Mouse (Mus musculus) G1E (cell line): Measurements from ENCODE around the gene Zfp319. TPM values are rescaled to one million over a fixed set of nuclear protein-coding genes. Genes with fewer than 3 reads are reported as not detected.

Source experiments
- ATAC-seq: 2 replicates; pipeline ENCODE4 v1.8.0; 2016; ENCODE audit warnings: mild to moderate bottlenecking; ENCODE audit not compliant: insufficient number of reproducible peaks, poor library complexity, low FRiP score, severe bottlenecking; ENCODE audit errors: extremely low read depth
- DNase-seq: peaks from one replicate; pipeline ENCODE4 v3.0.0; 2012; ENCODE audit warnings: low spot score
- H3K27me3 ChIP-seq: 2 replicates; pipeline ENCODE4 v1.6.1; 2012; ENCODE audit warnings: mild to moderate bottlenecking, low read length, inconsistent platforms; ENCODE audit not compliant: insufficient read depth
- H3K36me3 ChIP-seq: replicated peaks from 2 replicates; pipeline ENCODE3; 2012; ENCODE audit warnings: mild to moderate bottlenecking, inconsistent platforms
- H3K4me1 ChIP-seq: 2 replicates; pipeline ENCODE4 v1.6.1; 2012; ENCODE audit warnings: low read depth, low read length, inconsistent platforms, mixed read lengths; ENCODE audit not compliant: insufficient read depth
- H3K4me3 ChIP-seq: 2 replicates; pipeline ENCODE4 v1.5.1; 2012; ENCODE audit warnings: low read depth, mild to moderate bottlenecking, inconsistent platforms, low read length, moderate library complexity, mixed read lengths
- H3K9me3 ChIP-seq: replicated peaks from 2 replicates; pipeline ENCODE4 v1.6.1; 2012; ENCODE audit warnings: inconsistent platforms
- CTCF ChIP-seq: IDR thresholded peaks from 2 replicates; pipeline ENCODE4 v1.5.1; 2012; ENCODE audit warnings: low read depth, low read length, inconsistent platforms, mixed read lengths
- GATA1 ChIP-seq: IDR thresholded peaks from 2 replicates; pipeline ENCODE4 v1.6.1; 2012; ENCODE audit warnings: borderline replicate concordance, low read length, inconsistent platforms, mixed read lengths
- GATA2 ChIP-seq: IDR thresholded peaks from 2 replicates; pipeline ENCODE4 v1.6.1; 2012; ENCODE audit warnings: low read depth, low read length, inconsistent platforms, borderline replicate concordance
- POLR2AphosphoS5 ChIP-seq: IDR thresholded peaks from 2 replicates; pipeline ENCODE4 v1.6.1; 2012; ENCODE audit warnings: low read depth, low read length, inconsistent platforms; ENCODE audit not compliant: insufficient replicate concordance
- TAL1 ChIP-seq: conservative IDR thresholded peaks from 2 replicates; pipeline ENCODE4 v1.6.1; 2012; ENCODE audit warnings: low read depth, low read length, inconsistent platforms, mixed read lengths
- polyA plus RNA-seq: library from polyadenylated mRNA; stranded (reverse); fragments of >175 nt; gene quantifications from 2 replicates; pipeline ENCODE4 v1.2.3, GENCODE M21; 2012
- total RNA-seq, 2 experiments: library from RNA; stranded (forward) in 1 of 2; stranded (reverse) in 1 of 2; fragments of 200-1000 nt in 1 of 2; fragments of >200 nt in 1 of 2; fragmentation: Nextera tagmentation in 1 of 2; gene quantifications; 2 replicates each; pipeline ENCODE4 v1.2.3; 2014 to 2017

Zfp319 gene
- total and polyA plus RNA-seq, 3 experiments, result 2.1 to 8.2 (median 7.5) TPM

DNA sequence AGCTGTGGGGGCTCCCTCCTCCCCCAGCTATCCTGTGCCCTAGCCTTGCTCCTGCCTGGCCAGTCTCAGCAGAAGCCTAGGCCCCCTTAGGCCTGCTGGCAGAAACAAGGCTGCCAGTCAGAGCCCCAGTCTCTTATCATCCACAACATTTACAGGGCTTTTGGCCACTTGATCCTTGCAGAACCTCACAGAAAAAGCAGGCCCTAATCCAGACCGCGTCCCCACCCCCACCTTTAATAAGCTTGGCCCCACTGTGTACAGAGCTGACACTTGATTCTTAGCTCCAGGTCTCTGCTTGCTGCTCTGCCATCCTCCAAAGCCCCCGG, 29.2 kb upstream of the Zfp319 start:
- Histone ChIP-seq H3K36me3 (no peaks in the 10 kb centered on the region), H3K4me1 (peaks cover 24% of the 10 kb centered on the region), H3K27me3 (peaks cover 20% of the 10 kb centered on the region), H3K9me3 (no peaks in the 10 kb centered on the region), H3K4me3 (no peak overlapping the region)
- TF ChIP-seq CTCF (no peak), GATA1 (no peak), TAL1 (no peak), GATA2 (no peak), POLR2AphosphoS5 (no peak)
- no peak for DNase-seq
- ATAC-seq, result no peak

DNA sequence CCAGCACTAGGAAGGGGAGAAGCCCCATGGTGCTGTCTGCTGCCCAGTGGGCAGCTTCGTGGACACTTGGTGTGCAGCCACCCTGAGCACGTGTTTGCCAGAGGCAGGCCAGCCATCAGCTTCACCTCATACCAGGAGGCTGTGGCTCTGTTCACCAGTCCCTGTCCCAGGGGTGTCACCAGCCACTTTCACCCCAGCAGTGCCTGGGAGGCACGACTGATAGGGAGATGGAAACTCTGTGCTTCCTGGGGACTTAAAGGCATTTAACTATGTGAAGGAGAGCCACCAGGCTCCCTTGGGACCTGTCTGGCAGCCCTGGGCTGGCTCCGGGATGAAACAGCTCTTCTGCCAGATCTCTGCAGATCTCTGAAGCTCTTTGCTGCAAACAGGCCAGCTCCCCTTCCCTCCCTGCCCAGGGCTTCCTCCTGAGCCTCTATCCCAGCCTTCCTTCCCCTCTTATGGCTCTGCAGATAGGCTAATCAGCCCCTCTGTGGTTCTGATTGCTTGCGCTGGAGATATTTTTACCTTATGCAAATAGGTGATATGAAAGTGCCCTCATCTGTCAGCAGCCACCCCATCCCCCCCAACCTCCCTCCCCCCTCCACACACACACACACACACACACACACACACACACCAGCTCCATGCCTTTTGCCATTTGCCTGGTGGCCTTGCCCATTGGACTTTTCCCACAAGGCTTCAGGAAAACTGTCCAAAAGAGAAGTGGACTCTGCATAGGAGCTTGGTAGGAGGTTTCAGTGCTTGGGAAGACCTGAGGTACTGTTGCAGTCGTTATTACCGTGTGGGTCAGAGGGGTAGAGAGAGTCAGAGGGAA, 28.6 kb upstream of the Zfp319 start:
- no peak for DNase-seq
- H3K9me3 ChIP-seq, result no peaks in the 10 kb centered on the region
- H3K4me1 ChIP-seq, result peaks cover 24% of the 10 kb centered on the region
- no peak for ATAC-seq
- no peaks in the 10 kb centered on the region for H3K36me3 ChIP-seq
- H3K4me3 ChIP-seq, result no peak overlapping the region; the same call in 1 of the 2 replicates
- no peak for TF ChIP-seq CTCF
- TF ChIP-seq GATA2, result no peak
- no peak for TF ChIP-seq POLR2AphosphoS5
- no peak for TF ChIP-seq GATA1
- TF ChIP-seq TAL1, result no peak
- H3K27me3 ChIP-seq, result peaks cover 23% of the 10 kb centered on the region

DNA sequence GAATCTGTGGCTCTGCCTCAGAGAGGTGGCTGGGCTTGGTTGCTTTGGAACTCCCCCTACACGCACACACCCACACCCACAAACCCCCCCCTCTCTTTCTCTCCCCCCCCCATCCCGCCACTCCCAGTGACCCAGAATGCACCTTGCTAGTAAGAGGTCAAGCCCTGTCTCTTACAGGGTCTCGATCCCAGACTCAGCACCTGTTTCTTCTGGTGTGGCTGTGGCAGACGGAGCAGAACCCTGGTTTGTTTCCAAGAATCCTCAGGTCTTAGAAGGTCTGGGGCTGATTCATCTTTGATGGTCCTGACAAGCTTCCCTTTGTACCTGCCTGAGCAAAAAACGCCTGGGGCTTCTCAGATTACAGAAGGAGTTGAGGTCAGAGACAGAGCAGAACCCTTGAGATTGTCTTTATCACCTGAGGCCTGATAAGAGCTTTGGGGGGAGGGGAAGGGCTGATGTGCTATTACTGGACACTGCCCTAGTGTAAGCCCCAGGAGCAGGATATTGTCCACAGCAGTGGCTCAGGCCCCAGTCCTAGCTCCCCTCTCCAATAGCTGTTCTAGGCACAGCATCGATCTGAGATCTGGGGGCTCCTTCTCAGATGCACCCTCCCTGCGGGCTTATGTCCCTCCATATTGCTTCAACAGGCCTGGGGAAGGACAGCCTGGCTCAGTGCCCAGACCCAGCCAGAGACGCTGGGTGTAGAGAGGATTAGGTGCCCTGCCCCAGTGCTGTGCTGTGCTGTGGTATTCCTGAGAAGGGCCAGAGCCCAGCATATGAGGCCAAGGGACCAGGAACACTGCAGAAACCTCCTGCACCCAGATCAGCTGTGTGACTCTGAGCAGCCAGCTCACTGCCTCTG, 27.0 kb upstream of the Zfp319 start:
- Histone ChIP-seq H3K36me3 (no peaks in the 10 kb centered on the region), H3K27me3 (peaks cover 30% of the 10 kb centered on the region), H3K9me3 (no peaks in the 10 kb centered on the region), H3K4me3 (no peak overlapping the region), H3K4me1 (peaks cover 24% of the 10 kb centered on the region)
- DNase-seq, result no peak
- ATAC-seq, result no peak
- no peak for TF ChIP-seq TAL1
- no peak for TF ChIP-seq GATA1
- no peak for TF ChIP-seq CTCF
- TF ChIP-seq POLR2AphosphoS5, result no peak
- TF ChIP-seq GATA2, result no peak

DNA sequence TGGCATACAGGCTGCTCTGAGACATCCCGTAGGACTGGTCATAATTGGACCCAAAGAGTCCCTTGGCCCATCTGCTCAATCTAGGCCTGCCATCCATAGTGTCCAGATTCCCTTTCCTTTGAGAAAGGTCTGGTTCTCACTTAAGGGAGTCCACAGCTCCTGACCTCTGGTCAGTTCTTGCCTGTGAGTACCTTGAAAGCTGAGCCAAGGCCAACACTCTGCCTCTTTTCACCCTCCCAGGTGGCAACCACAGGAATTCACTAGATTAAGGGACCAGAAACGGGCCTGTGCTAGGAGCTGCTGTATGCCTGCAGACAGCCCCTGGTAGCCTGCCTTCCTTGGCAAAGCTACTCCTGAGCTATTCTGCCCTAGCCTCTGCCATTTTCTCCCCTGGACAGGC, 22.9 kb upstream of the Zfp319 start:
- peaks cover 56% of the 10 kb centered on the region for H3K27me3 ChIP-seq
- no peak for ATAC-seq

DNA sequence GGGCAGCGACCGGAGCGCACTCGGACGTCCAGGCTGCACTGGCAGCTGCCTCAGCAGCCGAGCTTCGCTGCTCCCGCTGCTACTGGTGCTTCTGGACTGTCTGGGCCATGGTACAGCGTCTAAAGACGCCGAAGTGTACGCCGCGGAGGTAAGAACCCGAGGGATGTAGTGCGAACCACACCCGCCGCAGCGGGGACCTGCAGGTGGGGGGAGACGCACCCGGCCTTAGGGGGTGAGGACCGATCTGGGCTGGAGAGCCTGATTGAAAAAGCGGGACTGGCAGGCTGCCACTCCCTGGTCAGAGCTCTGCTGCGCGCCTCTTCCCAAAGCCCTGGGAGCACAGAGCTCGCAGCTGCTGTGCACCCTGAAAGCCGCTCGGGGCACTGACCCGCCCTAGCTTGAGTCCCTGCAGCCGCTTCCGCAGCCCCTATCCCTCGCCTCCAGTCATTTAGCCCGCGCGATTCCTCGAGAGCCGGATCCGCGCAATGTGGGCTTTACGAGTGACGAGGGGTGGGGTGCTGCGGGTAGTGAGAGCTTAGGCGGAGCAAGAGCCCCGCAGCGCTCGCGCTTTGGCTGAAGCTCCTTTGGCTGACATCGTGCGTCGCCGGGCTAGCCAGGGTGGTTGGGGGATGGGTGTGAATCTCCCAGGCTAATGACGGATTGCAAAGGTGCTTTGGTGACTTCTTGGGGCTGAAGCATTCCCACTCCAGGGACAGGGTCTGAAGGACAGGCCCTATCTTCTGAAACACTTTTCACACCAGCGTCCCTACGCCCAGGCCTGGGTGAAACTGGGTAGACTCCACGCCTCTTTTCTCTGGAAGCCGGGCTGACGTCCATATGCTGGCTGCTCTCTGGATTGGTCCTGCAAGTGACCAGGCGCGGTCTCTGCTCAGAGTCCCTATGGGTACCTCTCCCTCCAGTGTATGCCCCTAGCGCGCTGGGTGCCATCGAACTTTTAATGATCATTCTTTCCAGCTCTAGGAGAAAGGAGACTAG, 21.4 kb upstream of the Zfp319 start:
- no peak for ATAC-seq
- H3K9me3 ChIP-seq, result peaks cover 7% of the 10 kb centered on the region
- H3K36me3 ChIP-seq, result peaks cover under 1% of the 10 kb centered on the region
- no peak for TF ChIP-seq TAL1
- TF ChIP-seq POLR2AphosphoS5, result no peak
- no peak for TF ChIP-seq GATA1
- TF ChIP-seq GATA2, result no peak
- TF ChIP-seq CTCF, result no peak
- H3K4me1 ChIP-seq, result no peaks in the 10 kb centered on the region; the same call in none of the 2 replicates
- DNase-seq, result no peak
- H3K4me3 ChIP-seq, result no peak overlapping the region
- peaks cover 56% of the 10 kb centered on the region for H3K27me3 ChIP-seq

More for the DNA sequence above, 22.9 kb upstream of the Zfp319 start:
- H3K4me3 ChIP-seq, result no peak overlapping the region
- H3K9me3 ChIP-seq, result peaks cover 7% of the 10 kb centered on the region
- TF ChIP-seq GATA1 (no peak), TAL1 (no peak), CTCF (no peak), GATA2 (no peak), POLR2AphosphoS5 (no peak)
- H3K4me1 ChIP-seq, result peaks cover 12% of the 10 kb centered on the region
- no peaks in the 10 kb centered on the region for H3K36me3 ChIP-seq
- DNase-seq, result no peak
